Mouse (Mus musculus) embryo, embryonic 11 days (tissue): ENCODE results near the gene Arid4a.
"Not testable (repeated sequence)": the region's sequence is repeated elsewhere in the genome, so short reads cannot be mapped to it uniquely, and the experiment has no call there.

Source experiments
- DNase-seq: peaks from one replicate; pipeline ENCODE4 v3.0.0-alpha.2; 2015

Gene Arid4a

GRCm38 (mm10) chr12:71016503-71017241 is 882 bp downstream of the Arid4a start:
- DNase-seq: peak; percentile 58

DNA sequence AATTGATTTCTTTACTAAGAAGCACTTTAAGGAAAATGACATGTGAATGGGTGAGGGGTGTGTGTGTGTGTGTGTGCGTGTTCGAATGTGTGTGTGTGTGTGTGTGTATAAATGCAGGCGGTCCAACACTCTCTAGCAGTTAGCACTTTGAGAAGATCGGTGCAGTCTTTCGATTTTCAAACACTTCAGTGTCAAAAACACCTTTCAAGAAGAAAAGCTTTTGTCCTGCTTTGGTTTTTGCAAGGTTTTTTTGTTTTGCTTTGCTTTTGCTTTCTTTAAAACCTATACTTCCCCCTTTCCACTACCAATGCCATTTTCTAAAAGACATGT is 1.4 kb downstream of the Arid4a start:
- DNase-seq: no peak

GRCm38 (mm10) chr12:71017827-71018226 is 2.0 kb downstream of the Arid4a start:
- DNase-seq: no peak

- no peak for DNase-seq
These were observed 3.4 kb downstream of the Arid4a start for GRCm38 (mm10) chr12:71019211-71019610.

DNA sequence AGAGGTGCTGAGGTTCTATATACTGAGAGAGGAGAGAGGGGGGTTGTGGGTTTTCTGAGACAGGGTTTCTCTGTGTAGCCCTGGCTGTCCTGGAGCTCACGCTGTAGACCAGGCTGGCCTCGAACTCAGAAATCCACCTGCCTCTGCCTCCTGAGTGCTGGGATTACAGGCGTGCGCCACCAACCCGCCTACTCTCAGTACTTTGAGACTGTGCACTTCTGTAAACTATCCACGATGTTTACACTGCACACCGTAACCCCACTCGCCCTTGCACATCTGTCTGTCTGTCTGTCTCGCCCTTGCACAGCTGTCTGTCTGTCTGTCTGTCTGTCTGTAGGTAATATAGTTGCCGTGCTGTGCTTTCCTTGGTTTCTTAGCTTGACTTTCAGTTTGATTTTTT is 8.6 kb downstream of the Arid4a start:
- DNase-seq: no peak

GRCm38 (mm10) chr12:71028265-71028664 is 12.5 kb downstream of the Arid4a start:
- not testable (repeated sequence) for DNase-seq

GRCm38 (mm10) chr12:71030260-71030659 is 14.5 kb downstream of the Arid4a start:
- no peak for DNase-seq

- DNase-seq: no peak
These were observed 14.9 kb downstream of the Arid4a start for GRCm38 (mm10) chr12:71030722-71031121.

DNA sequence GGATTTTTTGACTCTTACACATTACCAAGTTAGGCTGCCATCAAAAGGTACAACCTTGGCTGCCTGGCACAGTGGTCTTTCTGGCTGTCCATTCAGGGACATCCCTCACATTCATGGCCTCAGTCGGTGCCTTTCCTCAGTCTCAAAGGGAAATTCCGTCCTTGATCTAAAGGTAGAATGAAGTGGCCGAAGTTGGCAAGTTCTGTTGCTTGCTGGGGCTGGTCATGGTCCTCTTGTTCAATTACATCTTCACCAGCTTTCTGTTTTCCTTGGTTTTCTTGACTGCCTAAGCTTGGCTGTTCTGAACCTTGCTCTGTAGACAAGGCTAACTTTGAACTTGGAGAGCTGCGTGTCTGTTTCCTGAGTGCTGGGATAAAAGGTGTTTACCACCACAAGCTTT is 20.0 kb downstream of the Arid4a start:
- DNase-seq: no peak

DNA sequence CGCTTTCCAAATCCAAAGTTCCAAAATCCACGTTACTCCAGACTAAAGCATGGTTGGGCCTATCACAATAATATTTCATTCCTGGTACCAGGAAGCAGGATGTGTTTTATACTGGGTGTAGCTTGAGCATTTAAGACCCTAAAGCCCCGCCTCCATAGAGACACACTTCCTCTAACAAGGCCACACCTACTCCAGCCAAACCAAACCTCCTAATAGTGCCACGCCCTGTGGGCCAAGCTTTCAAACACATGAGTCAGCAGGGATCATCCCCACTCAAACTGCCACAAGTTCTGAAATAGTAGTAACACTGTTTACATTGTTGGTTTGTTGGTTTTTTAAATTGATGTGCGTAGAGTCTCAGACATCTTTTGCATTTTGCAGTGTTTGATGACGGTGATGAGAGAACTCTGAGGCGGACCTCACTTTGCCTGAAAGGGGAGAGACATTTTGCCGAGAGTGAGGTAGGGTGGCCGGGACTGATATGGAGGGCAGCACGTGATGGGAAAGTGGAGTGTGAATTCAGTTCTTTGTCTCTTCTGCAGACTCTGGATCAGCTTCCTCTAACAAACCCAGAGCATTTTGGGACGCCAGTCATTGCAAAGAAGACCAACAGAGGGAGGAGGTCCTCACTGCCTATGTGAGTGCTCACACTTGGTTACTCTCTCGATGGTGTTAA is 21.1 kb downstream of the Arid4a start:
- DNase-seq: no peak

DNA sequence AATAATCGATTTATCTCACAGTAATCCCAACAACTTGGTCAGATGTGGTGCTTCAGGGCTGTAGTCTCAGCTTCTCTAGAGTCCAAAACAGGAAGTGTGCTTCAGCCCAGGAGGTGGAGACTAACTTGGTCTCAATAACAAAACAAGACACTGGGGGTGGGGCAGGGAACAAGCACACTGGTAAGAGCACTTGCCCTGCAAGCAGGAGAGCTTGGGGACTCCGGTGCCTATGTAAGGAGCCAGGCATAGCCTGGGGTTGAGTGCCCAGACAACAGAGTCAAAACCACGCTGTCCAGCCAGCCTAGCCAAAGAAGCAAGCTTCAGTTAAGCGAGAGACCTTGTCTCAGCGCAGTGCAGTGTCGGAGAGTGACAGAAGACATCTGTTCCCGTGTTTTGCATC is 24.7 kb downstream of the Arid4a start:
- DNase-seq: no peak

DNA sequence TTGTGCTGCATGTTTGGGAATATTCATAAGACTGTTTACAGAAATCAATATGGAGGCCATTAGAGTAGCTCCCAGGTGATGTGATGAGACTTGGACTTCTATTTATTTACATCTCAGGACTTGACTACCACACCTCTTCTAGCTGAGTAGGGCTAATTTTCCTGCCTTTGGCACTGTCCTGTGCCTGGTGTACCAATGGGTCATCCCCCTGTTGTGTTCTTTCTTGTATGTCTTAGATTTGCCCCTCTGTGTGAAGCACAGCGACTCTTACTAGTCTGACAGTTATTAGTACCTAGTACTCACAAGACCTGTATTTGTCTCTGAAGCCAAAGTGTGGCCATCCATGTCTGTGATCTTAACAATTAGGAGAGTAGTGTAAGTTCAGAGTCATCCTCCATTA is 26.7 kb downstream of the Arid4a start:
- DNase-seq: no peak

DNA sequence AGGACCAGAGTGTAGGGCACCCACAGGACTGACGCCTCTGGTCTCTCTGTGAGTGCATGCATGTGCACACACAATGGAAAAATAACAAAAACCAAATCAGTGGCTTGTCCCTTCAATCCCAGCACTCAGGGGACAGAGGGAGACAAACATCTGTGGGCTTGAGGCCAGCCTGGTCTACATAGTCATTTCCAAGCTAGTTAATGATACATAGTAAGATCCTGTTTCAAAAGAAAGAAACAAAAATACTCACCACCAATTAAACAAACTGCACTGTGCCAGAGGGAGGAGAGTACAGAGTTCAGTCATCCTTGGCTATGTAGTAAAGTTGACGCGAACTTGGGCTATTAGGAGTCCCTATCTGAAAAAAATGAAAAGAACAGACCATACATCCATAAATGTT is 27.8 kb downstream of the Arid4a start:
- DNase-seq: no peak

GRCm38 (mm10) chr12:71044488-71044887 is 28.7 kb downstream of the Arid4a start:
- DNase-seq: no peak

GRCm38 (mm10) chr12:71046501-71046900 is 30.7 kb downstream of the Arid4a start:
- DNase-seq: no peak

- DNase-seq: peak; percentile 1
These were observed 31.8 kb downstream of the Arid4a start for GRCm38 (mm10) chr12:71047473-71048078.

DNA sequence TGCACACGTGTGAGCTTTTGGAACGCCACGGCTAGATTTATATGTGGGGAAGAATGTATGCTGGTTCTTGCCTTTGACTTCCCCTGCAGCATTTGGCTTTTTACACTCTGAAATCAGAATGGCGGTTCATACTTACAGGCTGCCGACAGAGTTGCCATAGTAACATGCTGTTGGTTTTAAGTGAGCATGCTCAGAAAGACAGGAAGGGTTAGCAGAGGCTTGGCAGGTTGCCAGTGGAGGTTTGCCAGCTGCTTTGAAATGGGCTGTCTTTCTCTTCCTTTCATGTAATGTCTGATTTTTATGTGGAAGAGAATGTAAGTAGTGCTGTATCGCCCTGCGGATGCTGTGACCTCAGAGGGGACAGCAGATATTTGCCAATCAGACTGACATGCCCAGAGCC is 32.3 kb downstream of the Arid4a start:
- DNase-seq: peak; percentile 89

DNA sequence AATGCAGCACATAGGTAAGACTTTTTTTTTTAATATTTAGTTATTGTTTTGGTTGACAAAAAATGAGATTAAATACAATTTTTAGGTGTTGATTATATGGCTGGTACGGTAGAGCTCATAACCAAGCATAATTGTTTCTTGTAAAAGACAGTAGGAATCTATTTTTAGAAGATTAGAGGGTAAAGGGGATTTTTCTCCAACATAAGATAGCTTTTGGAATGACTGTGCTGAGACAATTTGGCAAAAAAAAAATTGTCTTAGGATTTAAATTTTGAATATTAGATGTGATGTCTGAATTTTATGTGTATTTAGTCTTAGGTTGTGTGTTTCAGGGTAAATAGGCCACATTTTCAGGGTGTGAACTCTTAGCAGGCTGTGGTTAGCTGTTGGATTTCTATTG is 32.8 kb downstream of the Arid4a start:
- DNase-seq: no peak

GRCm38 (mm10) chr12:71049596-71050265 is 33.9 kb downstream of the Arid4a start:
- DNase-seq: no peak

GRCm38 (mm10) chr12:71051079-71051478 is 35.3 kb downstream of the Arid4a start:
- DNase-seq: peak; percentile 7

DNA sequence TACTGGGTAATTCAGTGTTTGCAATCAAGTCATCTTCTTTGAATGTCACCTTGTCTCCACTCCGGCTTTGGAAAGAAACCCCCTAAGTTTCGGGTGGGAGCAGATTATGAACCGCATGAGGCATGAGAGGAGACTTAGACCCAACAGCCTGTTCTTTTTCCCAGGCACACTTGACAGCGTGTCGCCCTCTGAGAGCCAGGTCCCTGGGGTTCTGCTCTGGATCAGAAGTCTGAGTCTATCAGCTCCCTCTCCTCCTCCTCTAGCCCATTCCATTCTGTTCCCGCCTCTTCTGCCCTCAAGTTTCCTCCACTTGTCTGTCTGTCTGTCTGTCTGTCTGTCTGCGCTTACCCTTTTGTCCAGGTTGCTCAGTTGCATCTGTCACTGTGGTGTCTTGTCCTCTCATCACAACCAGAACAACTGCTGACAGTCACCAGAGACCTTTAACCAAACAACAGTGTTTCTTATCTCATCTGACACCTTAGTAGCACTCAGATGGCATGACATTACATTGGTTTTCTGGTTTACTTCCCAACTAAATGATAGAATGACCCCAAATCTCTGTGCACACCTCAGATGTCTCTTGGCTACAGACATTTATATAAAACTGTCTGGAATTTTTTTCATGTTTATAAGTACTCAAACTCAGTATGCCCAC is 36.7 kb downstream of the Arid4a start:
- DNase-seq: no peak

DNA sequence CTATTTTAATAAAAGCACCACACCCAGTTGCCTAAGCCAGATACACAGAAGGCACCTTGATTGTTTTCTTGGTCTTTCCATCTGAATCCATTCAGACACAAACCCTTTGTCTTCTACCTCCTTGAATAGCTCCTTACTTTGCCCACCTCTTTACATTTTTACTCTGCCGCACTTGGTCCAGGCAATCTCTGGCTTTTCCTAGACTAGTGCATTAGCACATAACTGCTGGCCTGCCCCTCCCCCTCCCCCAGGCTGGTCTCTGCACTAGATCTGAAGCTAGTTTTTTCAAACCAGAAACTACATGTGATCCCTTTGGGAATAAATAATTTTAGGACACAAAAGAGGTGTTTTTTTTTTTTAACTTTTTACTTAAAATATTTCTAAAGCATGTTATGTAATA is 37.2 kb downstream of the Arid4a start:
- no peak for DNase-seq

- DNase-seq: no peak
These were observed 37.7 kb downstream of the Arid4a start for GRCm38 (mm10) chr12:71053486-71053885.
